ENCODE assay signal across 8 mouse cellular contexts in the genomic region with DNA sequence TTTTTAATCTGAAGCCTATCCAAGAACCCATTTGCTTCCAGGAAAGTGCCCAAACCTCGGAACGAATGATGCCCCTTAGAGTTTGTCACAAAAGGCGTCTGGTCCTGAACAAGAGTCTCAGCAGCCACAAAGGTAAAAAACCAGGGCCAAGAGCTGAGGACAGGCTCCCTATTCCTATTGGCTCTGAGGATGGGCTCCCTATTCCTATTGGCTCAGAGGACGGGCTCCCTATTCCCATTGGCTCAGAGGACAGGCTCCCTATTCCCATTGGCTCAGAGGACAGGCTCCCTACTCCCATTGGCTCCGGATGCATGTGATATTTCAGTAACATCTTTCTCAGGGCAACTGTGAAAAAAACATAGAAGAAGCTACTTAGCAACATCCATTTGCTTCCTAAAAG. TPM values are rescaled to one million over a fixed set of nuclear protein-coding genes. Genes with fewer than 3 reads are reported as not detected.
DNase-seq lines count a peak whose midpoint lies in the region; ATAC-seq and TF ChIP-seq lines count a peak whose summit lies in the region.

No protein-coding gene starts in this region.

- no peak overlapping the region for H3K9ac ChIP-seq in neural tube, embryonic 11.5 days (ENCODE audit: low read length)
- no peak overlapping the region for H3K9ac ChIP-seq in heart, postnatal 0 days (replicated peaks; ENCODE audit: low read depth, low read length)

- no peak for ATAC-seq in erythroblast, adult 5-6 weeks (replicated peaks; ENCODE audit: low FRiP score, poor library complexity, severe bottlenecking)
- ATAC-seq in neural tube, embryonic 11.5 days (ENCODE audit: insufficient read depth, low FRiP score, low TSS enrichment): no peak
- ATAC-seq in heart, postnatal 0 days (ENCODE audit: insufficient read depth, low read depth): peak; percentile 76
- peak; percentile 79 for ATAC-seq in megakaryocyte progenitor cell, adult 5-6 weeks (replicated peaks; ENCODE audit: poor library complexity)

- intact Hi-C loops in gastrocnemius, postnatal 36 days (cut with DNase I): no loop called here

- no peak for TF ChIP-seq CTCF in heart, postnatal 0 days (IDR thresholded peaks at IDR 0.05; ENCODE audit: low read depth)

- H3K4me1 ChIP-seq in erythroblast, embryonic 14.5 days (ENCODE audit: control insufficient read depth): peaks cover 44% of the 10 kb centered on the region
- H3K4me1 ChIP-seq in neural tube, embryonic 11.5 days (ENCODE audit: control insufficient read depth, insufficient read depth, low read length): peaks cover 28% of the 10 kb centered on the region
- H3K4me1 ChIP-seq in heart, postnatal 0 days (ENCODE audit: control insufficient read depth, insufficient read depth): peaks cover 43% of the 10 kb centered on the region

- DNase-seq in neural tube, embryonic 11.5 days (ENCODE audit: low spot score): peak; percentile 38
- DNase-seq in neural tube, embryonic 10.5 days (ENCODE audit: extremely low spot score, low spot score): no peak
- peak; percentile 41 for DNase-seq in heart, postnatal 0 days (ENCODE audit: low spot score)
- no peak for DNase-seq in gastrocnemius, postnatal 36 days
- no peak for DNase-seq in cerebellum, adult 11 months

- peaks cover 12% of the 10 kb centered on the region for H3K27me3 ChIP-seq in erythroblast, embryonic 14.5 days (ENCODE audit: control insufficient read depth)
- no peaks in the 10 kb centered on the region for H3K27me3 ChIP-seq in neural tube, embryonic 11.5 days (ENCODE audit: control insufficient read depth, insufficient read depth, low read length)
- no peaks in the 10 kb centered on the region for H3K27me3 ChIP-seq in heart, postnatal 0 days (ENCODE audit: control insufficient read depth, insufficient read depth, low read length)

- no peaks in the 10 kb centered on the region for H3K9me3 ChIP-seq in erythroblast, embryonic 14.5 days (ENCODE audit: control insufficient read depth, low read length)
- no peaks in the 10 kb centered on the region for H3K9me3 ChIP-seq in neural tube, embryonic 11.5 days (ENCODE audit: control insufficient read depth, low read length)
- no peaks in the 10 kb centered on the region for H3K9me3 ChIP-seq in heart, postnatal 0 days (replicated peaks; ENCODE audit: control insufficient read depth, low read length)

- H3K4me2 ChIP-seq in neural tube, embryonic 11.5 days (ENCODE audit: low read depth): no peak overlapping the region
- H3K4me2 ChIP-seq in heart, postnatal 0 days (ENCODE audit: low read depth, low read length): peak overlapping the region; percentile 60

- peak; percentile 92 for TF ChIP-seq EP300 in heart, postnatal 0 days (IDR thresholded peaks at IDR 0.05; ENCODE audit: low read depth)

- no peak overlapping the region for H3K27ac ChIP-seq in neural tube, embryonic 11.5 days (ENCODE audit: low read depth, low read length)
- peak overlapping the region; percentile 76 for H3K27ac ChIP-seq in heart, postnatal 0 days (ENCODE audit: low read depth)

- WGBS in neural tube, embryonic 11.5 days: 82% methylated on average over 5 of the region's 5 CpGs
- WGBS in heart, postnatal 0 days: 52% methylated on average over 5 of the region's 5 CpGs

- H3K4me3 ChIP-seq in erythroblast, embryonic 14.5 days (replicated peaks): peak overlapping the region; percentile 50
- no peak overlapping the region for H3K4me3 ChIP-seq in neural tube, embryonic 11.5 days (ENCODE audit: low read depth, low read length)
- peak overlapping the region; percentile 23 for H3K4me3 ChIP-seq in heart, postnatal 0 days (ENCODE audit: low read depth, low read length)

- H3K36me3 ChIP-seq in erythroblast, embryonic 14.5 days (ENCODE audit: control insufficient read depth): peaks cover 17% of the 10 kb centered on the region
- peaks cover under 1% of the 10 kb centered on the region; the same call in 1 of the 2 replicates for H3K36me3 ChIP-seq in neural tube, embryonic 11.5 days (ENCODE audit: control insufficient read depth, insufficient read depth, low read length)
- peaks cover 9% of the 10 kb centered on the region; the same call in 1 of the 2 replicates for H3K36me3 ChIP-seq in heart, postnatal 0 days (replicated peaks; ENCODE audit: control insufficient read depth, insufficient read depth, low read length)

RNA-seq across cellular contexts. Expression of gene Igf2bp3, which starts 5.8 kb away (rescaled TPM):
- polyA plus RNA-seq in erythroblast, embryonic 14.5 days (2012): 0.48 and 0.58 TPM in 2 replicates
- total RNA-seq in erythroblast, adult 5-6 weeks (2015; ENCODE audit: low replicate concordance): not detected in 2 replicates
- total RNA-seq in erythroblast, adult 5-6 weeks (2017; ENCODE audit: low replicate concordance): not detected in 2 replicates
- 129 and 130 TPM in 2 replicates for polyA plus RNA-seq in neural tube, embryonic 11.5 days (2014; fragmentation: Nextera tagmentation; extraction: Ambion mirVana)
- total RNA-seq in heart, postnatal 0 days (2014; rRNA removed; ENCODE audit: low replicate concordance): 9.4 and 21.5 TPM in 2 replicates
- polyA plus RNA-seq in heart, postnatal 0 days (2015; fragmentation: Nextera tagmentation; extraction: Ambion mirVana): 19.0 and 21.0 TPM in 2 replicates
- total RNA-seq in megakaryocyte progenitor cell, adult 5-6 weeks (2015): 0.20 and 0.71 TPM in 2 replicates
- total RNA-seq in megakaryocyte progenitor cell, adult 5-6 weeks (2017): 0.03 and 0.21 TPM in 2 replicates
- total RNA-seq in gastrocnemius, postnatal 36 days (2021): under 1 TPM; 0.08 to 0.20 TPM

RNA-seq across cellular contexts. Expression of gene Tra2a, which starts 54.9 kb away (rescaled TPM):
- polyA plus RNA-seq in erythroblast, embryonic 14.5 days (2012): 2.1 and 2.7 TPM in 2 replicates
- 73.6 and 81.3 TPM in 2 replicates for total RNA-seq in erythroblast, adult 5-6 weeks (2015; ENCODE audit: low replicate concordance)
- 56.5 and 90.1 TPM in 2 replicates for total RNA-seq in erythroblast, adult 5-6 weeks (2017; ENCODE audit: low replicate concordance)
- 50.0 and 54.7 TPM in 2 replicates for polyA plus RNA-seq in neural tube, embryonic 11.5 days (2014; fragmentation: Nextera tagmentation; extraction: Ambion mirVana)
- total RNA-seq in heart, postnatal 0 days (2014; rRNA removed; ENCODE audit: low replicate concordance): 33.6 and 41.8 TPM in 2 replicates
- polyA plus RNA-seq in heart, postnatal 0 days (2015; fragmentation: Nextera tagmentation; extraction: Ambion mirVana): 26.0 and 32.5 TPM in 2 replicates
- total RNA-seq in megakaryocyte progenitor cell, adult 5-6 weeks (2015): 212 and 225 TPM in 2 replicates
- total RNA-seq in megakaryocyte progenitor cell, adult 5-6 weeks (2017): 159 and 185 TPM in 2 replicates
- total RNA-seq in gastrocnemius, postnatal 36 days (2021): 10 to 100 TPM; 13.4 to 16.7 TPM

Comparison
In these comparisons a context has a peak if more than half of its experiments do, and no peak if none do; other contexts are left out.
1. DNase-seq: peak in neural tube, embryonic 11.5 days (single experiment) and heart, postnatal 0 days (single experiment); none in neural tube, embryonic 10.5 days (single experiment), gastrocnemius, postnatal 36 days (0 of 2) and cerebellum, adult 11 months (single experiment).
2. ATAC-seq: peak in heart, postnatal 0 days (single experiment) and megakaryocyte progenitor cell, adult 5-6 weeks (single experiment); none in erythroblast, adult 5-6 weeks (single experiment) and neural tube, embryonic 11.5 days (single experiment).